Mouse (Mus musculus) CH12.LX (cell line): Measurements from ENCODE around the gene Pnpla8. TPM values are rescaled to one million over a fixed set of nuclear protein-coding genes. Genes with fewer than 3 reads are reported as not detected.

Experiments
- DNase-seq: peaks from one replicate; pipeline ENCODE4 v3.0.0-alpha.2; 2013; ENCODE audit errors: extremely low read depth
- H3K27ac ChIP-seq: 2 replicates; pipeline ENCODE4 v1.5.1; 2012; ENCODE audit warnings: low read depth, mild to moderate bottlenecking, control low read depth, moderate library complexity; ENCODE audit not compliant: insufficient read depth
- H3K27me3 ChIP-seq: replicated peaks from 2 replicates; pipeline ENCODE3; 2012; ENCODE audit warnings: inconsistent platforms
- H3K36me3 ChIP-seq, 2 experiments: replicated peaks in 1 of 2; 2 replicates each; pipeline versions ENCODE3 to v1.6.1; 2012; ENCODE audit warnings: inconsistent platforms in 1 of 2, low read length in 1 of 2, mild to moderate bottlenecking in 1 of 2, mixed read lengths in 1 of 2, moderate library complexity in 1 of 2; ENCODE audit not compliant: control insufficient read depth in 1 of 2, insufficient read depth in 1 of 2
- H3K4me1 ChIP-seq, 2 experiments: 2 replicates each; pipeline ENCODE4 v1.6.1; 2012; ENCODE audit warnings: inconsistent platforms in 1 of 2, moderate library complexity in 1 of 2; ENCODE audit not compliant: insufficient read depth in 2 of 2, control insufficient read depth in 1 of 2
- H3K4me2 ChIP-seq: 2 replicates; pipeline ENCODE4 v1.6.1; 2012; ENCODE audit warnings: low read depth, mild to moderate bottlenecking, control low read depth; ENCODE audit not compliant: poor library complexity, insufficient read depth, severe bottlenecking
- H3K4me3 ChIP-seq, 3 experiments: fragments of 150-350 bp in 1 of 3; sonication (generic) in 1 of 3; replicated peaks in 1 of 3; 2 replicates each; pipeline versions ENCODE3 to v1.5.1; 2011 to 2012; ENCODE audit warnings: low read depth in 2 of 3, low read length in 2 of 3, mild to moderate bottlenecking in 2 of 3, moderate library complexity in 2 of 3, control low read depth in 1 of 3, improper control_type of control experiment in 1 of 3, inconsistent platforms in 1 of 3, mixed read lengths in 1 of 3; ENCODE audit not compliant: poor library complexity in 1 of 3
- H3K79me2 ChIP-seq: replicated peaks from 2 replicates; pipeline ENCODE4 v1.6.1; 2012; ENCODE audit warnings: mild to moderate bottlenecking, moderate library complexity; ENCODE audit not compliant: control insufficient read depth, poor library complexity, insufficient read depth, severe bottlenecking; ENCODE audit errors: extremely low read depth
- H3K9ac ChIP-seq: 2 replicates; pipeline ENCODE4 v1.6.1; 2012; ENCODE audit warnings: low read depth, mild to moderate bottlenecking, control low read depth, moderate library complexity; ENCODE audit not compliant: insufficient read depth
- H3K9me3 ChIP-seq: replicated peaks from 2 replicates; pipeline ENCODE3; 2012; ENCODE audit warnings: low read length, inconsistent platforms, mixed read lengths
- BHLHE40 ChIP-seq: IDR thresholded peaks from 2 replicates; pipeline ENCODE4 v1.6.1; 2011; ENCODE audit warnings: mild to moderate bottlenecking, low read depth, low read length, improper control_type of control experiment
- CHD2 ChIP-seq: IDR thresholded peaks from 2 replicates; pipeline ENCODE4 v1.6.1; 2011; ENCODE audit warnings: low read length, improper control_type of control experiment
- EP300 ChIP-seq: IDR thresholded peaks from 2 replicates; pipeline ENCODE4 v1.6.1; 2011; ENCODE audit warnings: low read length, improper control_type of control experiment
- ETS1 ChIP-seq: conservative IDR thresholded peaks from 2 replicates; pipeline ENCODE4 v1.6.1; 2012; ENCODE audit warnings: low read depth, mild to moderate bottlenecking, inconsistent platforms, low read length, improper control_type of control experiment, moderate library complexity
- GABPA ChIP-seq: IDR thresholded peaks from 2 replicates; pipeline ENCODE4 v1.6.1; 2012; ENCODE audit warnings: low read depth, low read length, improper control_type of control experiment, inconsistent platforms; ENCODE audit not compliant: insufficient replicate concordance
- HCFC1 ChIP-seq: IDR thresholded peaks from 2 replicates; pipeline ENCODE4 v1.6.1; 2012; ENCODE audit warnings: low read depth, mild to moderate bottlenecking, inconsistent platforms, low read length, improper control_type of control experiment
- IRF4 ChIP-seq: IDR thresholded peaks from 2 replicates; pipeline ENCODE4 v1.6.1; 2014; ENCODE audit warnings: low read depth, mild to moderate bottlenecking, inconsistent platforms, low read length, improper control_type of control experiment
- KAT2A ChIP-seq: IDR thresholded peaks from 2 replicates; pipeline ENCODE4 v1.6.1; 2012; ENCODE audit warnings: low read length, improper control_type of control experiment, inconsistent platforms; ENCODE audit not compliant: insufficient replicate concordance
- MAFK ChIP-seq: IDR thresholded peaks from 2 replicates; pipeline ENCODE4 v1.6.1; 2011; ENCODE audit warnings: low read length, improper control_type of control experiment; ENCODE audit not compliant: insufficient replicate concordance
- MAZ ChIP-seq: IDR thresholded peaks from 2 replicates; pipeline ENCODE4 v1.6.1; 2012; ENCODE audit warnings: low read depth, mild to moderate bottlenecking, inconsistent platforms, low read length, improper control_type of control experiment, moderate library complexity
- MXI1 ChIP-seq: IDR thresholded peaks from 2 replicates; pipeline ENCODE4 v1.6.1; 2011; ENCODE audit warnings: mild to moderate bottlenecking, low read depth, low read length, improper control_type of control experiment
- PAX5 ChIP-seq: IDR thresholded peaks from 2 replicates; pipeline ENCODE4 v1.6.1; 2012; ENCODE audit warnings: low read length, inconsistent platforms, mixed read lengths
- POLR2A ChIP-seq: IDR thresholded peaks from 2 replicates; pipeline ENCODE4 v1.6.1; 2011; ENCODE audit warnings: low read depth, mild to moderate bottlenecking, improper control_type of control experiment, low read length
- POLR2AphosphoS2 ChIP-seq: IDR thresholded peaks from 2 replicates; pipeline ENCODE4 v1.6.1; 2011; ENCODE audit warnings: low read depth, low read length, improper control_type of control experiment
- RCOR1 ChIP-seq: conservative IDR thresholded peaks from 2 replicates; pipeline ENCODE4 v1.6.1; 2012; ENCODE audit warnings: low read depth, mild to moderate bottlenecking, inconsistent platforms, low read length, improper control_type of control experiment
- TCF12 ChIP-seq: IDR thresholded peaks from 2 replicates; pipeline ENCODE4 v1.6.1; 2014; ENCODE audit warnings: low read depth, mild to moderate bottlenecking, inconsistent platforms, low read length, improper control_type of control experiment
- USF2 ChIP-seq: conservative IDR thresholded peaks from 2 replicates; pipeline ENCODE4 v1.6.1; 2011; ENCODE audit warnings: low read depth, low read length, improper control_type of control experiment
- ZKSCAN1 ChIP-seq: IDR thresholded peaks from 2 replicates; pipeline ENCODE4 v1.6.1; 2012; ENCODE audit warnings: low read depth, inconsistent platforms, low read length, improper control_type of control experiment, borderline replicate concordance
- ZMIZ1 ChIP-seq: IDR thresholded peaks from 2 replicates; pipeline ENCODE4 v1.6.1; 2012; ENCODE audit warnings: low read depth, mild to moderate bottlenecking, inconsistent platforms, low read length, improper control_type of control experiment
- ZNF384 ChIP-seq: IDR thresholded peaks from 2 replicates; pipeline ENCODE4 v1.6.1; 2012; ENCODE audit warnings: low read depth, low read length, improper control_type of control experiment, inconsistent platforms
- dilution Hi-C: fragments of 300-500 bp; cut with MboI; formaldehyde crosslinking; loops from 2 replicates; pipeline ENCODE4 v1.14.3; 2020; ENCODE audit warnings: low sequenced_read_pairs; ENCODE audit not compliant: extremely low pct_unique_long_range_greater_than_20kb, extremely low pct_ligation_motif_present
- in situ Hi-C: fragments of 300-500 bp; cut with MboI; formaldehyde crosslinking; loops from 3 replicates; pipeline ENCODE4 v1.14.3; 2019; ENCODE audit warnings: low sequenced_read_pairs, low pct_ligation_motif_present, low pct_unique_long_range_greater_than_20kb, mixed read lengths
- polyA plus RNA-seq: library from polyadenylated mRNA; unstranded; fragments of >175 nt; gene quantifications from 2 replicates; pipeline ENCODE4 v1.2.1, GENCODE M21; 2012; ENCODE audit warnings: low read depth; ENCODE audit not compliant: insufficient read length
- total RNA-seq, 2 experiments: library from RNA; depleted of rRNA; stranded (reverse); fragments of 300-350 nt in 1 of 2; fragments of >200 nt in 1 of 2; gene quantifications; 2 replicates each; pipeline ENCODE4 v1.2.3; 2012 to 2014

Gene Pnpla8
- total and polyA plus RNA-seq, 3 experiments, result 32.3 to 129 (median 63.7) TPM

GRCm38 (mm10) chr12:44357460-44357859 lies 136.3 kb downstream of the Pnpla8 start:
- Histone ChIP-seq H3K27me3 (no peaks in the 10 kb centered on the region), H3K79me2 (no peaks in the 10 kb centered on the region), H3K36me3 (no peaks in the 10 kb centered on the region), H3K4me2 (no peak overlapping the region), H3K27ac (no peak overlapping the region), H3K9me3 (no peaks in the 10 kb centered on the region), H3K4me3 (no peak overlapping the region), H3K4me1 (peaks cover 0 to 6% of the 10 kb centered on the region in 2 experiments; a peak in 2 of 4 replicates), H3K9ac (no peak overlapping the region)
- in situ Hi-C loops (no loop called here), dilution Hi-C loops (no loop called here)
- TF ChIP-seq MXI1, result no peak
- TF ChIP-seq ZKSCAN1, result no peak
- TF ChIP-seq POLR2AphosphoS2, result no peak
- no peak for TF ChIP-seq RCOR1
- TF ChIP-seq HCFC1, result no peak
- DNase-seq, result no peak

GRCm38 (mm10) chr12:44357881-44358280 lies 136.7 kb downstream of the Pnpla8 start:
- dilution Hi-C loops (no loop called here), in situ Hi-C loops (no loop called here)
- Histone ChIP-seq H3K4me3 (no peak overlapping the region), H3K36me3 (no peaks in the 10 kb centered on the region), H3K4me2 (no peak overlapping the region), H3K9ac (no peak overlapping the region), H3K4me1 (peaks cover 0 to 6% of the 10 kb centered on the region in 2 experiments; a peak in 2 of 4 replicates), H3K79me2 (no peaks in the 10 kb centered on the region), H3K27ac (no peak overlapping the region), H3K9me3 (no peaks in the 10 kb centered on the region), H3K27me3 (no peaks in the 10 kb centered on the region)
- TF ChIP-seq POLR2AphosphoS2 (no peak), ZMIZ1 (no peak), KAT2A (no peak), PAX5 (no peak), ZNF384 (no peak), POLR2A (no peak), HCFC1 (no peak), MAZ (no peak), CHD2 (no peak), EP300 (no peak), USF2 (no peak), MAFK (no peak), IRF4 (no peak), ETS1 (no peak), BHLHE40 (no peak), GABPA (no peak), TCF12 (no peak)
- DNase-seq, result no peak
